Mouse (Mus musculus): ENCODE results near the gene Slc46a2. TPM values are rescaled to one million over a fixed set of nuclear protein-coding genes. Genes with fewer than 3 reads are reported as not detected.

The Slc46a2 gene
- polyA plus RNA-seq, 1 experiment from 2014 or later: not detected

DNA sequence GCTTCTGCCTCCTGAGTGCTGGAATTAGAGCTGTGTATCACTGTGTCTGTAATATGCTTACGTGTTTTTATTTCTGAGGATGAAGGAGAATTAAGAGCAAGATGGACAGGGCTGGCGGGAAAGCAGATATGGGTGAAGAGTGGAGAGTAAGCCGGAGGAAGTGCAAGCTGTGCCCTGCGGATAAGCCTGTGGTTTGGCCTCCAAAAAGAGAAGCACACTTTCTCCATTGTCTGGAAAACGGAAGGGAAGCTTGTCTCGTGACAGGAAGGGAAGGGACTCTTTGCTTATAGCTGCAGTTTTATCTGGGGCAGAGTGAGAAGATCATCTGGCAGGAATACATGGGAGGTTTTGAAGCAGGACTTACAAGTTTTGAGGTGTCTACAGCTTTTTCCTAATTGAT is 51.0 kb downstream of the Slc46a2 start:
- no peak overlapping the region for H3K4me3 ChIP-seq
- no peaks in the 10 kb centered on the region for H3K27me3 ChIP-seq (ENCODE audit: poor library complexity, severe bottlenecking)
- WGBS: 76% methylated on average over 6 of the region's 6 CpGs
- H3K4me1 ChIP-seq: no peaks in the 10 kb centered on the region
- H3K36me3 ChIP-seq (replicated peaks): 0 out of 2 replicates have a peak, but pooled peaks cover 3% of the 10 kb centered on the region
- no peak for DNase-seq (ENCODE audit: extremely low spot score, low spot score)
- H3K27ac ChIP-seq: 0 out of 2 replicates have a peak overlapping the region, but pooled peaks have one; percentile 15
- no peaks in the 10 kb centered on the region for H3K9me3 ChIP-seq

DNA sequence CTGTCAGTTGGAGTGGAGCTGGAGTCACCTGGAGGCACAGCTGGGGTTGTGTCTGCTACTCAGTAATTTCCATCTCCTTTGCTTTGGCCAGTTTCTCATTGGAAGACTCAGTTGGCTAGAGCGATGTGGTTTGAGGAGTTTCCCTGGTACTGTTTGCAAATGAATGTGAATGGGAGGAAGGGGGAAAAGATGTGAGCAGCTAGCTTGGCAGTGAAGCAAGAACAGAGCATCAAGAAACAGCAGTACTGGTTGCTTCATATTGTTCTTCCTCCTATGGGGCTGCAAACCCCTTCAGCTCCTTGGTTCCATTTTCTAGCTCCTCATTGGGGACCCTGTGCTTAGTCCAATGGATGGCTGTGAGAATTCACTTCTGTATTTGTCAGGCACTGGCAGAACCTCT is 52.5 kb downstream of the Slc46a2 start:
- Histone ChIP-seq H3K9me3 (no peaks in the 10 kb centered on the region), H3K4me1 (no peaks in the 10 kb centered on the region), H3K36me3 (replicated peaks) (no peaks in the 10 kb centered on the region; the same call in 1 of the 2 replicates), H3K4me3 (no peak overlapping the region), H3K27ac (no peak overlapping the region), H3K27me3 (ENCODE audit: poor library complexity, severe bottlenecking) (no peaks in the 10 kb centered on the region)
- 91% methylated on average over 1 of the region's 1 CpGs for WGBS
- no peak for DNase-seq (ENCODE audit: extremely low spot score, low spot score)

DNA sequence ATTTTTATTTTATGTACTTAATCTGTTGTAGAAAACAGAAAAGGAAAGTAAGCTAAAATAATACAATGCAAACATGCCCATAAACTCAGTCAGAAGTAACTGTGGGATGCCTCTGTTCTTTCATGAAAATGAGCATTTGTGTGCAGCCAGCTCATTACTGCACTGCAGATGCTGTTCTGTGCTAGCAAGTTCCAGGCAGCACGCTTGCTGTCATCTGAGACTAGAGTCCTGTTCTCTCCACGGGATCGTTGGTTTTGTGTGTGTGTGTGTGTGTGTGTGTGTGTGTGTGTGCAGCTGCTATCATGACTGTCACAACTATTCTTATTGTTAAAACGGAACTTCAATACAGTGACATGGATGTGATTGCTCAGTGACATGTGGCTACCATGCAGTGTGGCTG is 53.0 kb downstream of the Slc46a2 start:
- no peaks in the 10 kb centered on the region; the same call in 1 of the 2 replicates for H3K36me3 ChIP-seq (replicated peaks)
- H3K4me3 ChIP-seq: no peak overlapping the region
- H3K27ac ChIP-seq: no peak overlapping the region
- H3K9me3 ChIP-seq: no peaks in the 10 kb centered on the region
- no peaks in the 10 kb centered on the region for H3K27me3 ChIP-seq (ENCODE audit: poor library complexity, severe bottlenecking)
- no peak for DNase-seq (ENCODE audit: extremely low spot score, low spot score)
- no peaks in the 10 kb centered on the region for H3K4me1 ChIP-seq
- WGBS: 86% methylated on average over 4 of the region's 4 CpGs

DNA sequence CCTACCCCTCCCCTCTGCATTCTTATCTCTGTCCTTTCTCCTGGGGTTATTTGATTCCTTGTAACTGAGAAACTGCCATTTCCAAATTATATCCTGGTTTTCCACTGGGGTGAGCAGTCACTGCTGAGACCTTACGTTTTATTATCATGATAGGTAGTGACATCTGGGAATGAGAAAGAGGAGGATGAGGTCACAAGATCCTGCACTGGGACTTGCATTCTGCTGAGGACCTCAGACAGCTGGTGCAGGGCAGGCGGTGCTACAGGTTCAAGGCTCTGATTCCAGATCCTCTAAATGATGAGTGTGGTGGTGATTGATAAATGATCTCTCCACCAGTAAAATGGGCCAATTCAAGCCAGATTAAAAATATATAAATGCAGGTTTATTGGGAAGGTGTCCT is 54.4 kb downstream of the Slc46a2 start:
- Histone ChIP-seq H3K4me1 (no peaks in the 10 kb centered on the region), H3K9me3 (no peaks in the 10 kb centered on the region), H3K36me3 (replicated peaks) (no peaks in the 10 kb centered on the region; the same call in 1 of the 2 replicates), H3K4me3 (no peak overlapping the region), H3K27ac (no peak overlapping the region), H3K27me3 (ENCODE audit: poor library complexity, severe bottlenecking) (no peaks in the 10 kb centered on the region)
- DNase-seq (ENCODE audit: extremely low spot score, low spot score): no peak
- WGBS: 72% methylated on average over 2 of the region's 2 CpGs

DNA sequence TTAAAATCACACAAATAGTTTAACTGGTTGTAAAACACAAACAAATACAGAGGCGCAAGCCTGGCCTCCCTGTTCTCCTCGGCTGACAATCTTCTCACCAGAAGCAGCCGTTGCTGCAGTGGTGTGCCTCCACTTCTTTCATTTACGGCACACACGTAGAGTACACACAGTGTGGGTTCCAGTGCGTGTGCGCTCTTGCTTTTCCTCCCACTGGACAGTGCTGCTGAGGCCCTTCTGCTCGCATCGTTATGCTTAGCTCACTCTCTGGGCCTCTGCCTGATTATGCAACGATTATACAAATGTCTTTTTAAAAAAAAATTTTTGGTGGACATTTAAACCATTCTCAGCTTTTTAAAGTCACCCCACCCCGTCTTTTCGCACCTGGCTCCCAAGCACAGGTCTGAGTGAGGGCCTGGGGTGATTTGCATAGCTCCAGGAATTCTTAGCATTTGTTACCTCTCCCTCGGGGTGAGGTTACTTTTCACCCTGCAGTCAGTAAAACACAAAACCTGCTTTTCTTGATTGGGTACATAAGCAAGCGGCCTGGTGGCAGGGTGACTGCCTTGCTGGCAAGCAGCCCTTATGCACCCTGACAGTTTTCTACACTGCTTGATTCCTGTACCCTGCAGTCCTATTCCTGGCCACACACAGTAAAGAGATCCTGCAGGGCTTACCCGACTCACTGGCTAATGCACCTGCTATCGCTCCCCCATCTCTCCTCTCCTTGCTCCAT is 55.0 kb downstream of the Slc46a2 start:
- Histone ChIP-seq H3K27ac (no peak overlapping the region), H3K27me3 (ENCODE audit: poor library complexity, severe bottlenecking) (no peaks in the 10 kb centered on the region), H3K4me3 (no peak overlapping the region), H3K4me1 (no peaks in the 10 kb centered on the region), H3K9me3 (no peaks in the 10 kb centered on the region), H3K36me3 (replicated peaks) (no peaks in the 10 kb centered on the region; the same call in 1 of the 2 replicates)
- 74% methylated on average over 16 of the region's 16 CpGs for WGBS
- no peak for DNase-seq (ENCODE audit: extremely low spot score, low spot score)

Other genes with a start within 250 kb of the Slc46a2 start
- 102 and 111 TPM in 2 replicates for gene Inip, start 113.5 kb downstream of the Slc46a2 start, polyA plus RNA-seq (2016; fragmentation: Nextera tagmentation; extraction: Ambion mirVana)
- 5.7 and 5.8 TPM in 2 replicates for gene Snx30, start 109.2 kb downstream of the Slc46a2 start, polyA plus RNA-seq (2016; fragmentation: Nextera tagmentation; extraction: Ambion mirVana)
- gene Mup4, start 45.7 kb upstream of the Slc46a2 start, polyA plus RNA-seq (2016; fragmentation: Nextera tagmentation; extraction: Ambion mirVana): not detected in 2 replicates
- not detected in 2 replicates for gene Mup6, start 49.2 kb upstream of the Slc46a2 start, polyA plus RNA-seq (2016; fragmentation: Nextera tagmentation; extraction: Ambion mirVana)
- gene Mup7, start 155.4 kb upstream of the Slc46a2 start, polyA plus RNA-seq (2016; fragmentation: Nextera tagmentation; extraction: Ambion mirVana): not detected in 2 replicates
- not detected in 2 replicates for gene Mup2, start 239.2 kb upstream of the Slc46a2 start, polyA plus RNA-seq (2016; fragmentation: Nextera tagmentation; extraction: Ambion mirVana)

Data from forebrain, embryonic 10.5 days (tissue).